Mouse (Mus musculus) cerebellum, adult 9-11 months (tissue): ENCODE measurements around the gene Fstl5.
"Not testable (repeated sequence)": the region's sequence is repeated elsewhere in the genome, so short reads cannot be mapped to it uniquely, and the experiment has no call there.

ENCODE experiments used
- DNase-seq: peaks from one replicate; pipeline ENCODE4 v3.0.0; 2022

Fstl5 gene

DNA sequence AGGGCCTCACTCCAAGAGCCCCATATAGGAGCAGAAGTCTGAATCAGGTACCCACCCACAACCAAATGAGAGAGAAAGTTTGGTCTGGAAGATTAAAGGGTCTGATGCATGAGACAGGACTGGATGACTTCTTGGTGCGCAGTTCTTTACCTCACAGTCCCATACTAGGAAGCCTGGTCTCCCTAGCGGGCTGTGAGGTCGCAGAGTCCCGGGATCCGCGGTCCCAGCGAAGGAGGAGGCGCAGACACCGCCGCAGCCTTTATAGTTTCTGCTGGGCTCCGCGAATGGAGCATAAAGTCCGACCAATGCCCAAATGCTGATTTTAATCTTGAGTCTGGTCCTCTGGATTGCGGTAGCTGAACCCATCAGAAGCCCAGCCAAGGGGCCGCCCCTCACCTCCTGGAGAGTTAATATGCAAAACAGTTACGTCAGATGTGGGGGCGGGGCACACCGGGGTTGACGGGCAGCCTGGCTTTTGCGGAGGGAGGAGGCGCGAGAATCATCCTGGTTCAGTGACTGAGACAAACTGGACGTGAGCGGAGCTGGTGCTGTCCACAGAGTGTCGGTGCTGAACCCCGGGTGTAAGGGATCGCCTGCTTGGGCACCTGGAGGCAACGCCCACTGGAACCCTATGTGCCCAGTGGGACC is at the start of gene Fstl5:
Gene Fstl5, plus strand, starts transcription at position 211 of the 648 bp plus-strand sequence.
- peak; percentile 92 for DNase-seq

- DNase-seq: no peak
Measured at GRCm38 (mm10) chr3:76025523-76025922, 48.5 kb upstream of the Fstl5 start.

DNA sequence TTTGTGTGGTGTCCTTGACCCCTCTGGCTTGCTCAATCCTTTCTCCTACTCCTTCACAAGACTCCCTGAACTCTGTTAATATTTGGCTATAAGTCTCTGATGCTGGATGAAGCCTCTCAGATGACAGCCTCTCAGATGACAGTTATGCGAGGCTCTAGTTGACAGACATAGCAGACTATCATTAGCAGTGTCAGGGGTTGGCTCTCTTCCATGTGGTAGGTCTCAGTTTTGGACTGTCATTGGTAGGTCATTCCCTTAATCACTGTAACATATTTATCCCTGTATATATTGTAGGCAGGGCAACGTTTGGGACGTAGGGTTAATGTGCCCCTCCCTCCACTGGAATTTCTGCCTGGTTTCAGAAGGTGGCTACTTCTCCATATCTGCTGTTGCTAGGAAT is 22.9 kb upstream of the Fstl5 start:
- DNase-seq: no peak

- DNase-seq: no peak
Measured at GRCm38 (mm10) chr3:76061996-76062395, 12.1 kb upstream of the Fstl5 start.

DNA sequence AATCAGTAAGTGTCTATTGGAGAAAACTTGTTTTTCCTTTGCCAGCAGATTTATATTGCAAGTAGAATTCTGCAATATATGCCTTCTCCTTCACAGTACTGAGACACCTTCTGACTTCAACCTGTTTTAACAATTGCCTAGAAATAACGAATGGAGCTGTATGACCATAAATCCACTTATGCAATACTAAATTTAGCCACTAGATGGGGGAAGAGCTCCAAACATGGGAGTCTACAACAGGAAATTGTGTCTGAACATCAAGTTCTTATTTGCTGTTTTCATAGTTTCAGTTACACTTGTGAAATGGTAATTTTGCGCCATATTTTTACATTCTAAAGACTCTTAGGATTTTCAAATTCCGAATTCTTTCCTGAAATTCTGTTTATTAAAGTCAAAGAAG is 6.2 kb upstream of the Fstl5 start:
- peak; percentile 16 for DNase-seq

DNA sequence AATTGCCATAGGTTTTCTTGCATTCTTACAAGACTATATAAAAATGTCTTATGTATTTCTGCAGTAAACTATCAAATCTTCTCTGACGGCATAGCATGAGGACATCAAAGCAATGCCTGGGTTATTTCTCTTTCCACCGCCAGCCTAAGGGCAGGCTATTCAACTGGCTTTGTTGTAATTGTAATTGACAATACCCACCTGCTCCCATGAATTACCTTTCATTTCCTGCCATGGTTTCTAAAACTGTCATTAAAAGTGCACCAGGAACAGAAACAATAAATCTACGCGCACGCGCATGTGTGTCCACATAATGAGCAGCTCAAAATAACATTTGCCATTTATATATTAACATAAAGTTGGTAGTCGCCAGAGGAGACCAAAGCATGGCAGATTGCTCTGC is 1.2 kb upstream of the Fstl5 start:
- DNase-seq: no peak

- DNase-seq: peak; percentile 41
Measured at GRCm38 (mm10) chr3:76140445-76140844, 66.4 kb downstream of the Fstl5 start.

GRCm38 (mm10) chr3:76147846-76148245 is 73.8 kb downstream of the Fstl5 start:
- no peak for DNase-seq

DNA sequence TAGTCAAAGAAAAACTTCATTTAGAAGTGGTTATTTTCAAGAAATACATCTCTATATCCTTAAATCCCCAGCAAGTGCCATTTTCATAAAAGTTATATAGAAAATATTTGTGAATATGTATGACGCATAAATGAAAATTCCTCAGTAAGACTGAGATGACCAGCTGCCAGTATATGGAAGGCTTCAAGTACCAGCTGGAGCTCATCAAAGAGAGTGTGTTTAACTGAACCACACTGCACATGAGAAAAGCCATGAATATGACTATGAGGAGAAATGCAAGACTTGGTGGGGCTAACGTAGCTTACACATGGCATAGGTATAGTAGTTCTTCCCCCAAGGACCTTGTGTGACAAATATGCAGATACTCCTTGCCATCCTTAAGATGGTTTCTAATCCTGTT is 164.8 kb downstream of the Fstl5 start:
- DNase-seq: no peak

GRCm38 (mm10) chr3:76251385-76251784 is 177.3 kb downstream of the Fstl5 start:
- DNase-seq: no peak

DNA sequence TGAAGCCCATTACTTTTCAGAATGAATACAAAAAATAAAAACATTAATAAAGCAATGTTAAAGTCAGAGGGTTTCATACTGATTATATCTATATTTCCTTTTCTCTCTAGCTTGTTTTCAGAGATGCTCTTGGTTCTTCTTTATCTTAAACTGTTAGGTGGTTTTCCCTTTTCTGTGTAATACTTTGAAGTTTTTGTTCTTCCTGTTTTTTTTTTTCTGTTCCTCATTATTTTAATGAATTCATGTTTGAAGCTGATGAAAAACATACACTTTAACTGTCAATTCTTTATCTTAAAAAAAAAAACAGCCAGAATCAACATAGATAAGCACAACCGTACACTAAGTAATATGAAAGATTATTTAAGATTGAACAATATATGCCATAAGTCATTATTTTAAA is 218.9 kb downstream of the Fstl5 start:
- DNase-seq: no peak

- no peak for DNase-seq
Measured at GRCm38 (mm10) chr3:76294394-76294793, 220.3 kb downstream of the Fstl5 start.

GRCm38 (mm10) chr3:76301026-76301773 is 227.1 kb downstream of the Fstl5 start:
- peak; percentile 47 for DNase-seq

DNA sequence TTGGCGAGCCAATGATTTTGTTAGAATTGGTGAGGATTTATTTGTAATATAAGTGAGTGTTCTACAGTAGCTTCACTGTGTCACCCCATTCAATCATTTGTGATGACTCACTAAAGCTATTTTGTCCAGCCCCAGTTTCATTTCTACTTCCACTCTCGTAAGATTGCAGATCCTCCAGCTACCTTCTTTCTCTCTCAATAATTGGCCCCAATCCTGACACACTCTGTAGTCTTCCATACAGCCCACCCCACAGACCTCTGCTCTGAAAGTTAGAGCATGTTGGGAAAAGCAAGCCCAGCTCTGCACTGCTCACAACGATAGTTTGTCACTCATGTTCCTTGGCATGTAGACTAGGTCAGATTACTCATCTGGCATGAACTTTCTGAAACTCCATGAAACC is 242.9 kb downstream of the Fstl5 start:
- DNase-seq: no peak

- no peak for DNase-seq
Measured at GRCm38 (mm10) chr3:76319531-76319930, 245.5 kb downstream of the Fstl5 start.

GRCm38 (mm10) chr3:76322431-76322830 is 248.4 kb downstream of the Fstl5 start:
- peak; percentile 23 for DNase-seq

DNA sequence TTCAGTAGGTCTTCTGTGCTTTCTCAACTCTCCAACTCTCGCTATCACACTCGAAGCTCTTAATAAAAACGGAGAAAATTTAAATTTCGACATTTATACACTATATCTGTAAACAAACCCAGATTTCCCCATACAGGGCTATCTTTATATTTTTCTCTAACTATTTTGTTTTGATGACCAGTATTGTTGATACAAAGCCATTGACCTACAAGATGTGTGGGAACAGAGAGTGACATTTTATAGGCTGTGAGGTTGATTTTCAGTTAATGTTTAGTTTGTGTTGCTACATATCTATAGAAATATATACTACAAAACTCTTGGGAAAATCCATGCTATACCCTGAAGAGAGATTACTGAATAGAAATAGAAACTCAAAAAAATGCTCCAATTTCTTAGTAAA is 262.9 kb downstream of the Fstl5 start:
- DNase-seq: no peak

DNA sequence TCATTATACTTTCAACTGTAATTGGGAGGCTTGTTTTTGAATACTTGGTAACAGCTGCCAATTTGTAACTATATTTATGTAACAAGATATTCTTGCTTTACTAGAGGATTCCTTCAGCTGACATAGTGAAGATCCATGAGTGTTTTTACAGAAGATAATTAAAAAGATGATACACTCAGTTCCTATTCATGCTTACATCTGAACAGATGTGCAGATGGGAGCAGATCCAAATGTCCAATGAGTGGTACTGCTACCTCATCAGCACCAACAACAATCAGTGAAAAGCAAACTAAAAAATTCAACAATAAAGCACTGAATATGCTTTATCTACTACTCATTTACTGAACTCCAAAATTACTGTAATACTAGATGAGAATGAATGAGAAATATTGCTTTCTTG is 292.9 kb downstream of the Fstl5 start:
- DNase-seq: no peak

GRCm38 (mm10) chr3:76369910-76370309 is 295.8 kb downstream of the Fstl5 start:
- DNase-seq: no peak

DNA sequence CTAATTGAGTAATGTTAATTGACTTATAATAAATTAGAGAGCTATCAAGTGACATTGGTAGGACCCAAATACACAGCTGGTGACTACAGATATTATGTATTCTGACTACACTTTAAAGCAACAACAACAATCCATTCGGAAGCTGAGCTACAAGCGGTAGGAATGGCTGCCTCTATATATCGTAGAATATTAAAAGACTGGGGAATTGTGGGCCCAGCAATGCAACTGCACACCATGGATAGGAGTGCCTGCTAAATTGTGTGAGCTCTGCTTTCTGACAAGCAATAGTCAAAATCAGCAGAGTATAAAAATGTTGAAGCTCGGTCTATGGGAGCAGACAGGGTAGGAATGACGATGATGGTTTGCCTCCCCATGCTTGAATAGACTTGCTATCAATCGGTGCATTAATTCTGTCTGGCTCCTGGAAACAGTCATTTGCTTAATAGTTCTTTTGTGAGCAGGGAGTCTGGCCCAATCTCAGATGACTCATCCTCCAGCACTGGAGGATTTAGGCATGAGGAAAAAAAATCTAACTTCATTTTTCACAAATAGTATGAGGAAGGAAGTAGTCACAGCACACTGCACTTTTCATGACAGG is 354.8 kb downstream of the Fstl5 start:
- DNase-seq: no peak

DNA sequence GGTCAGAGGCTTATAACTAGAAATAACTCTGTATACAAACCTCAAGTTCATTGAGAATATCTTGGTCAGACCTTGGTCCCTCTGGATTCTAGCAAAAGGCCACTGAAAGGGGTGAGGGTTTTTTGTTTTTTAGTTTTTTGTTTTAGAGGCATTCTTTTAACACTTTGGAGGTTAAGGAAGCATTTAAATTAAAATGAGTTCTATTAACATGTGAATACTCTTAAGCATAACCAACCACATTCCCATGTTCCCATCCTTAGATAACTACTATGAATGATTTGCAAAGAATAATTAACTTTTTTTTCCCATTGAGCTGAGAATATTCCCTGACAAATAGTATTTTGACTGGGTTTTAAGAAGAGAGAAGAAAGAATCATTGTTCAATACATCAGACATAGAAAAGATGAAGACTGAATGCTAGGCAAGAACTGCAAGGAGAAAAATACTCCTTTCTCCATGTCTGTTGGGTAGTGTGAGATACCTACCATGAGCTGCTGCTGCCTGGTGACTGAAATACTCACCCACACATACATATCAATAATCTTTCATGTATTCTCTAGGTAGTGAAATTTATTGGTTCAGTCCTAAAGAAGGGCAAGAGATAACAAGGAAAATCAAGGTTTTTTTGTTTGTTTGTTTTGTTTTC is 393.3 kb downstream of the Fstl5 start:
- DNase-seq: no peak

GRCm38 (mm10) chr3:76468147-76468546 is 394.1 kb downstream of the Fstl5 start:
- no peak for DNase-seq

GRCm38 (mm10) chr3:76507891-76508290 is 433.8 kb downstream of the Fstl5 start:
- not testable (repeated sequence) for DNase-seq

GRCm38 (mm10) chr3:76508811-76509210 is 434.7 kb downstream of the Fstl5 start:
- DNase-seq: no peak
